Mouse (Mus musculus): ENCODE measurements around the gene Cmtm4.
"Not testable (repeated sequence)": the region's sequence is repeated elsewhere in the genome, so short reads cannot be mapped to it uniquely, and the experiment has no call there.

Gene Cmtm4

DNA sequence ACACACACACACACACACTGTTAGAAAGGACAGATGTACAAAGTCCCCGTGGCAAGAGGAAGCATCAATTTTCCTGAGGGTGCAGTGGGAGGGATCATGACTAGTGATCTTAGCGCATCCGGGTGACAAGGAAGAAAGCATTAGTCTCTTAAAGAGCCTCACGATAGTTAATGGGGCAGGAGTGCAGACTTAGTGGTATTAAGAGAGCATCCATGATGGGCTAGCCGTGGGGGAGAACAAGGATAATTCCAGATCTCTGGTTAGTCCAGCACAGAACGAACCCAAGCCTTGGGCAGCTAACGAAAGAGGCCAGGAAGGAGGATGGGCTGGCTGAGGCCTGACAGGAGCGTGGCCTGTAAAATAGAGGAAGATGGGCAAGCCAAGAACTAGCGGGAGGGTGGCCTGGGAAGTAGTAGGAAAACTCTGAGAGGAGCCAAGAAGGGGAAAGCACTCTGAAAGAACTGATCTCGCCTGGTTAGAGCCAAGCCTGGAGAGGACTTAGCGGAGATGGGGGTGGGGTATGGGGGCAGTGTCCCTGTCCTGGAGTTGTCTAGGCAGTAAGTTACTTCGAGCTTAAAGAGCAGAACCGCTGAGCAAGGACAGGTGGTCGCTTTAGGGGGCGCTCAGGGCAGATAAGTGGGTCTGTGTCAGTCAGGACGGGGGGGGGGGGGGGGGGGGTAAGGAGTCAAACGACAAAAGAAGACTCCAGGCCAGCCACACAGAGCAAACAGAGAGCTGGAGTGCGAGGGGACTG lies 56.2 kb downstream of the Cmtm4 start, which contains the start of gene Cmtm3:
Cmtm3 (plus strand) TSS at position 182 of the 754 bp plus-strand sequence.
- DNase-seq (ENCODE audit: low spot score) = no peak

DNA sequence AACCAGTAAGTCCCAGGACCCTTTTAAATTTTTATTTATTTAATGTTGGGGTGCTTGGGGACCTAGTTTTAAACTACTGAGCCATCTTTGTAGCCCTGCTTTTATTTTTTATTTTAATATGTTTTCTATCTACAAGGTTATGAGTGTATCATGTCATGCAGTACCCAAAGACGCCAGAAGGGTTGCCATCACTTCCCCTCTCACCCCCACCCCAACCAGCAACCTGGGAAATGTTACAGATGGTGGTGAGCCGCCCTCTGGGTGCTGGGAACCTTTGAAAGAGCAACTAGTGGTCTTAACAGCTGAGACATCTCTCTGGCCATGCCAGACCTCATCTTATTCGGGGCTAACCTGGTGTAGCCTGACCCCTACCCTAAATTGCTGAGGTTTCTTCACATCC lies 57.7 kb downstream of the Cmtm4 start:
- DNase-seq (ENCODE audit: low spot score) = no peak

DNA sequence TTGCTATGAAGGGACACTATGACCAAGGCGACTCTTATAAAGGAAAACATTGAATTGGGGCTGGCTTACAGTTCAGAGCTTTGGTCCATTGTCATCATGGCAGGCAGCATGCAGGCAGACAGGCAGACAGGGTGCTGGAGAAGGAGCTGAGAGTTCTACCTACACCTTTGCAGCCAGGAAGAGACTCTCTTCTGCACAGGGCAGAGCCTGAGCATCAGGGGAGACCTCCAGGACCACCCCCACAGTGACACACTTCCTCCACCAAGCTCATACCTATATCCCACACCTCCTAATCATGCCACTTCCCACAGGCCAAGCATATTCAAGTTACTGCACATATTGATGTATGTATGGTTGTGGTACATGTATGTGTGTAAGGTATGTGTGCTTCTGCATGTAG lies 58.8 kb downstream of the Cmtm4 start:
- DNase-seq (ENCODE audit: low spot score) = no peak

DNA sequence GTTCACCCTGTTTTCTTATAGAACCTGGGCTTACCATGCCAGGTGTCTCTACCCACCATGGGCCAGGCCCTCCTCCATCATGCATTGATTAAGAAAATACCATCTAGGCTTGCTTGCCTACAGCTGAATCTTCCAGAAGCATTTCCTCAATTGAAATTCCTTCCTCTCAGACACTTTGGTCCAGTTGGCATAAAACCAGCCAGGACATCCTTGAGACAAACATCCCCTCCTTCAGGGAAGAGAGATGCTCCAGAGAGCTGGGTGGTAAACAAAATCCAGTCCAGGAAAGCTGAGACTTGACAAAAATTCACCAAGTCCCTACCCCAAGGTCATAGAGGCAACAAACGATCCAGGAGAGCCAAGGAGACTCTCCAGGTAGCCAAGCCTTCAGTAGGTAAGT lies 61.4 kb downstream of the Cmtm4 start:
- DNase-seq (ENCODE audit: low spot score) = no peak

DNA sequence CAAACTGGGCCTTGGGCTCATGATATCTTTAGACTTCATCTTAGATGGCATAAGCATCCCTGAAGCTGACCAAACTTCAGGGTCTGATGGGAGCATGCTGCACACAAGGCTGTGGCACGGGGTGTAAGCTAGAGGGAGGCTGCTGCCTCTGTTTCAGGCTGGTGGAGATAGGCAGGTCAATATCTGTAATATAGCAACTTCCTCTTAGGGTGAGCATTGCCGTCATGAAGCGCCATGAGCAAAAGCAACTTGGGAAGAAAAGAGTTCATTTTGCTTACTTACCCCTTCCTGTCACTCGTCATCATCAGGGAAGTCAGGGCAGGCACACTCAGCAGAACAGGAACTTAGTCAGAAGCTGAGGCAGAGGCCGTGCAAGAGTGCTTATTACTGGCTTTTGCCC lies 61.8 kb downstream of the Cmtm4 start:
- no peak for DNase-seq (ENCODE audit: low spot score)

DNA sequence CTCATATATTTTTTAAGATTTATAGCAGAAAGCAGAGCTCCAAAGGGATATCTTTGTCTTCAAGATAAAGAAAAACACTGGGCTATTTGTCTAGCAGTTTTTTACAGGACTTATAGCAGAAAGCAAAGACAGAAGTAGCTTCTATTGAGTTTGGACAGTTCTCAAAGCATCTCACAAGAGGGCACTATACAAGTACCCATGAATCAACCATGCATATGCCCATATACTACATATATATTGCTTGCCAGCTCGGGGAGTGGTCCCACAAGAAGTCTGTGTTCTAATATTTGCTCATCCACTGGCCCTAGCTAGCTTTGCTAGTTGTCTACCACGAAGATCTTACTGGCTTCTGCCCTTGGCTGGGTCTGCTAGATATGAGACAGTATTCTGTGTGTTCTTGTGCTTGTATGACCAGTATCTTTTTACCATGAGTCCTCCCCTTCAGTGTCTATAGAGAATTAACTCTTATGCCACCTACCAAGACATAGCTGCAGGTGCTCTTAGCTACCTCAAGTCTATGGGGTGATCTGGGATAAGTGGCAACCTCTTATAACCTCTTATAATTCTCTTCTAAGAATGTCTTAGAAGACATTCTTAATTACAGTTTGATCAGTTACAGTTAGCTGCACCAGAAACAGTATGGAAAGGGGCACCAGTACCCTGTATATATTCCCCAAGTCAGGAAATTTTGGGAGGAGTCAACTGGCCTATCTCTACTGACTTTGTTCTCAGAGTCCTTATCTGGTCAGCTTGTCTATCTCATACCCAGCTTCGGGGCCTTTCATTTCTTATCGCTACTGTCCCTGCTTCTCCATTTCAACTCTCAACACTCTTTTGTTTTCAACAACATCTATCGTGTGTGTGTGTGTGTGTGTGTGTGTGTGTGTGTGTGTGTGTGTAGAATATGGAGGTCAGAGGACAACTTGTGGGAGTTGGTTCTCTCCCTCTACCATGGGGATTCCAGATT lies 62.7 kb downstream of the Cmtm4 start:
- DNase-seq (ENCODE audit: low spot score) = no peak

DNA sequence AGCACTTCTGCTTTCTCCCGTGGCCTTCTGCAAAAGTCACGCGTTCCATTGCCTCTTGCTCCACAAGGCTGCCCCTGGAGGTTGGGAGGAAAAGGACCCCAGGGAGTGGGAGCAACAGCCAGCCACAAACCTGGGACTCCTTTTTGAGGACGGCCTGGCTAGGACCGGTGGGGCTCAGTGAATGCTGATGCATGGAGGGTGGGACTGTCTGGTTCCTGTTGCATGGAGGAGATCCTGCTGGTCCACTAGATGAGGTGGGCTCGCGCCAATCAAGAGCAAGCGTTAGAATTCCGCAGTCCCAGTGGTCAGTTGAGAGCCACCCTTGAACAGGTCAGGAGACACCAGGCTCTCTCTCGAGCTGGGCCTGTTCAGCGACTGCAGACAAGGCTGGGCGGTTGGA lies 73.7 kb downstream of the Cmtm4 start, which contains the start of gene Cmtm2b:
Cmtm2b (plus strand) TSS at position 301 of the 400 bp plus-strand sequence.
- DNase-seq (ENCODE audit: low spot score) = not testable (repeated sequence)

DNA sequence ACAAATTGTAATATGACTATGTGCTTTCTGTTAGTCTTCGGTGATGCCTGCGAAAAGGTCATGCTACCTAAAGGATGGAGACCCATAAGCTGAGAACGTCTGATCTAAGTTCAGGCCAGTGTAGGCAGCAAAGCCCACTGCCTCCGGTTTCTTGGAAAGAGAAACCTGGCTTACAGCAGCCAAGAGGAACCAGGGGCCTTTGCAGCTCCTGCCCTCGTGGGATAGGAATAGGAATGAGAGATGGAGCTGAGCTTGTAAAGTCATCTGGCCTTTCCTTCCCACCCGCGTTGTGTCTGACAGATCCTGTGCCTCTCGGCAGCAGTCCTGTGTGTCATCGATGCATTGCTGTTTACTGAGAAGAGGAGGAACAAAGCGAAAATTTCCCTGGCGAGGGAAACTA lies 74.3 kb downstream of the Cmtm4 start, which contains the start of gene Gm11020:
Gm11020 (plus strand) TSS at position 301 of the 400 bp plus-strand sequence.
- DNase-seq (ENCODE audit: low spot score) = not testable (repeated sequence)

DNA sequence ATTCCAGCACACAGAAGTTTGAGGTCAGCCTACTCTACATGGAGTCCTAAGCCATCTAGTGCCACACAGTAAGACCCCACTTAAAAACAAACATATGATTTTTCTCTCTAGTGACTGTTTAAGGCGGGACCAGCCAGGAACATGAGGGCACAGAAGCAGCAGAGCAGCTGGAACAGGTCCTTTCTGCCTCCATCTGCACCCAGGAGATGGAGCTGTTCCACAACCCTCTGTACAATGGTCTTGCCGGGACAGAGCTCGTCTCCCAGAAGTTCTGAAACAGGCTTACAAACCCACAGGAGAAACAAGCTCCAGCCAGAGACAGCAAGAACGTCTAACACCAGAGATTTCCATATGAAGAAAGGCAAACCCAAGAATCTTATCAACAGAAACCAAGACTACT lies 82.3 kb downstream of the Cmtm4 start:
- no peak for DNase-seq (ENCODE audit: low spot score)

DNA sequence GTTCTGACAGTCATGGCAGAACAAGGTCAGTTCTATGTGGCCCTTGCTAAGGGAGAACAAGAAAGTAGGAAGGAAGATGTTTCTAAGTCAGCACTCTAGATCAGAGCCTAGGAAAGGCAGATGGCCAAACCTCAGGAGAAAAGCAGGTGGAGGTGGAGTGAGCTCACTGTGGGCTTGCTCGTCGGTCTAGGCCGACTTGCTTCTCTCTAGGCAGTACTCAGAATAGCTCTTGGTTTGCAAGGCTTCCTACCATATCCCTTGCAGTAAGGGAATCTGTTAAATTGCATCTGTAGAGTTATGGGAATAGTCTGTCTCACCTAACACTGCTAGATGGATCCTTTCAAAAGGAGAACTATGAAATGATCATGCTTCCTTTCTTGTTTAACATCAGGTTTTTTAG lies 83.6 kb downstream of the Cmtm4 start:
- DNase-seq (ENCODE audit: low spot score) = not testable (repeated sequence)

DNA sequence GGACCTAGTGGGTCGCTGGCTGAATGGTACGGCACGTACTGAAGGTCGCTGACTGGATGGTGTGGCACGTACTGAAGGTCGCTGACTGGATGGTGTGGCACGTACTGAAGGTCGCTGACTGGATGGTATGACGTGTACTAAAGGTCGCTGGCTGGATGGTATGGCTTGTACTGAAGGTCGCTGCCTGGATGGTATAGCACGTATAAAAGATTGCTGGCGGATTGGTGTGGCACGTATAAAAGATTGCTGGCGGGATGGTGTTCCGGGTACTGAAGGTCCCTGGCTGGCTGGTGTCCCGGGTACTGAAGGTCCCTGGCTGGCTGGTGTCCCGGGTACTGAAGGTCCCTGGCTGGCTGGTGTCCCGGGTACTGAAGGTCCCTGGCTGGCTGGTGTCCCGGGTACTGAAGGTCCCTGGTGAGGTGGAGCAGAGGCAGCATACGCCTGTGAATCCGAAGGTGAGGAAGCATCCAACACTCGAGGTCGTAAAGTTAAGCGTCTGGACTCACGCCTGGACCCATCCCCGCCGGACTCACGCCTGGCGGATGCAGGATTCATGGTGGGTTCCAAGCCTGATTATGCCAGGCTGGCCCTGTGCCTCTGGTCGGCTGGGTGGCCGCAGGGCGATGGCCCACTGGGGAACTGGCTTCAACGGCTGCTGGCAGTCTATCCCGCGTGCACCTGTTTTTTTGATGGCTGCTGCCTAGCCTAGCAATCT lies 86.0 kb downstream of the Cmtm4 start, which contains the start of the genes Gm45711 and Cmtm1:
Gm45711 (minus strand) TSS at position 641 of the 715 bp plus-strand sequence.
Cmtm1 (minus strand) TSS at position 705 of the 715 bp plus-strand sequence.
- not testable (repeated sequence) for DNase-seq (ENCODE audit: low spot score)

DNA sequence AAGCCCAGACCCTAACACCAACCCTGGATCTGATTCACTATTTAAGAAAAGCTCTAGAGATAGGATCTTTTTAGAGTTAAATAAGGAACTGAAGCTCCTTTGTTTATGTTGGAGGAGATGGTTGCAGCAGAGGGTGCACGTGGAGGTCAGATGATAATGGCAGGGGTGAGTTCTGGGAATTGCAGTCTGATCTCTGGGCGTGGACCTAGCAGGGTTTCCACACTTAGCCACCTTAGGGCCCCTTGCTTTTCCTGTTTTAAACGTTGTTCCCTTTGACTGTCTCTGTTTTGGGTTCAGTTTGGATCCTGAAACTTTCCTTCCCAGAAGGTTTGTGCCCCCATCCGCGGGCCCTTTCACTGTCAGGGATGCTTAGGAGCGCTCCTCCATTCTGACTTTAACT lies 87.3 kb downstream of the Cmtm4 start:
- DNase-seq (ENCODE audit: low spot score) = not testable (repeated sequence)

DNA sequence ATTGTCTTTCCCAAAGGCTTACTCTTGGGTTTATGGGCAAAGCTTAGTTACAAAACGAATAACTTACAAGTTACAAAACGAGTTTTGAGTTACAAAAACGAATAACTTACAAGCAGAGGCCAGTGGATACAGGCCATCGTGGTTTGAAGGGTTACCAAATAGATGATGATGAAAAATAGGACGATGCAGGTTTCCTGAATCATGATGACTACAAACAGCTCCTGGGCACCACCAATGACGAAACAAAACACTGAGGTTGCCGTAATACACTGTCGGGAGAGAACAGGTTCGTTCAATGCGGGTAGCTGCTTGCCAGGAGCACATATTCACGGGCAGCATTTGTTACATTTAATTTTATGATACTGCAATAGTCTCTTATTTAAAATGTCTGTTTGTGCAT lies 90.6 kb downstream of the Cmtm4 start:
- DNase-seq (ENCODE audit: low spot score) = no peak

DNA sequence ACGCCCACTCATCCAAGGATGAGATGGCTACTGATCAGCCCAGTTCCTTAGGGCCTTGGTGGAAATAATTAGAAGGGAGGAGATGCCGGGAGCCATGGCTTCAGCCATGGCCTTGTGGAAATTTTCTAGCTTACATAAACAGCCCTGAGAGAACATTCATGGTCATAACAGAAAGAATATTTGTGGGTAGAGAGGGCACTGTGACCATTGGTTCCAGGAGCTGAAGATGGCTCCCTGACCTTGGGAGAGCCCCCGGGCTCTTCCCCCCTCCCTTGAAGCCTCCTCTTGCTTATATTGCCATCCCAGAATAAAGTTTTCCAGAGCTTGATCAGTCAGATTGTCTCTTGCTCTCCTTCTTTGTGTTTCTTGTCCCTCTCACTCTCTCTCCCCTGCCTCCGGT lies 93.1 kb downstream of the Cmtm4 start:
- not testable (repeated sequence) for DNase-seq (ENCODE audit: low spot score)

DNA sequence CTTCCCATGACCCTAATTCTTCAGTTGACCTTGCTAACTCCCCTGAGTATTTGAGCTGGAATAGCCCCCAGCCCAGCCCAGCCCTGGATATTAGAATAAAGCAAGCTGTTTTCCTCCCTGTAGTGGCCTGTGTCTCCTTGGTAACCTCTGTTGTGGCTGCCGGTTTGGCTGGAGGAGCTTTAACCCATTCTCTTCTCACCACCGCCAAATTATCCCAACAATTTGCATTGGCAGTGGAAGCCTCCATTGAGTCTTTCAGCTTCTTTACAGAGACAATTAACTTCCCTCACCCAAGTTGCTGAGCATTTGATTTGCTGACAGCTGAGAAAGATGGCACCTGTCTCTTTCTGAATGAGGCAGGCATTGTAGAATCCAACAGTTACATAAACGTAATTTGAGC lies 94.0 kb downstream of the Cmtm4 start:
- not testable (repeated sequence) for DNase-seq (ENCODE audit: low spot score)
